Mouse (Mus musculus) MEL (cell line): ENCODE measurements around the gene Fnbp4. TPM values are rescaled to one million over a fixed set of nuclear protein-coding genes. Genes with fewer than 3 reads are reported as not detected.
"Not testable (repeated sequence)": the region's sequence is repeated elsewhere in the genome, so short reads cannot be mapped to it uniquely, and the experiment has no call there.

Source experiments
- DNase-seq: peaks from one replicate; pipeline ENCODE4 v3.0.0; 2011; ENCODE audit warnings: low read depth, low spot score
- H3K27ac ChIP-seq: 2 replicates; pipeline ENCODE4 v1.5.1; 2012; ENCODE audit warnings: low read depth, mild to moderate bottlenecking, control low read depth, low read length, moderate library complexity; ENCODE audit not compliant: control insufficient read depth
- H3K27me3 ChIP-seq, 2 experiments: fragments of 150-350 bp in 1 of 2; sonication (generic) in 1 of 2; 2 replicates each; pipeline ENCODE4 v1.6.1; 2012; ENCODE audit warnings: low read length in 2 of 2, mild to moderate bottlenecking in 2 of 2, improper control_type of control experiment in 1 of 2, moderate library complexity in 1 of 2; ENCODE audit not compliant: insufficient read depth in 2 of 2, control insufficient read depth in 1 of 2
- H3K36me3 ChIP-seq, 2 experiments: 2 replicates each; pipeline ENCODE4 v1.6.1; 2012 to 2014; ENCODE audit warnings: low read length in 2 of 2, improper control_type of control experiment in 1 of 2, inconsistent platforms in 1 of 2, mild to moderate bottlenecking in 1 of 2; ENCODE audit not compliant: insufficient read depth in 2 of 2, control insufficient read depth in 1 of 2
- H3K4me1 ChIP-seq, 2 experiments: fragments of 150-350 bp in 1 of 2; sonication (generic) in 1 of 2; 2 replicates each; pipeline ENCODE4 v1.6.1; 2012; ENCODE audit warnings: low read length in 2 of 2, improper control_type of control experiment in 1 of 2, mild to moderate bottlenecking in 1 of 2; ENCODE audit not compliant: insufficient read depth in 2 of 2, control insufficient read depth in 1 of 2
- H3K4me3 ChIP-seq, 2 experiments: fragments of 150-350 bp in 1 of 2; sonication (generic) in 1 of 2; 2 replicates each; pipeline ENCODE4 v1.5.1; 2012; ENCODE audit warnings: low read depth in 2 of 2, low read length in 2 of 2, mild to moderate bottlenecking in 2 of 2, moderate library complexity in 2 of 2, control low read depth in 1 of 2, improper control_type of control experiment in 1 of 2; ENCODE audit not compliant: control insufficient read depth in 1 of 2, insufficient read depth in 1 of 2
- H3K79me2 ChIP-seq: 2 replicates; pipeline ENCODE4 v1.6.1; 2012; ENCODE audit warnings: mild to moderate bottlenecking, low read length, moderate library complexity; ENCODE audit not compliant: control insufficient read depth, poor library complexity, insufficient read depth
- H3K9ac ChIP-seq: 2 replicates; pipeline ENCODE4 v1.6.1; 2012; ENCODE audit warnings: low read depth, mild to moderate bottlenecking, control low read depth, low read length, moderate library complexity; ENCODE audit not compliant: control insufficient read depth, poor library complexity, severe bottlenecking
- H3K9me3 ChIP-seq: fragments of 150-350 bp; sonication (generic); replicated peaks from 2 replicates; pipeline ENCODE4 v1.6.1; 2012; ENCODE audit warnings: mild to moderate bottlenecking, low read length, improper control_type of control experiment, moderate library complexity; ENCODE audit not compliant: insufficient read depth
- BHLHE40 ChIP-seq: IDR thresholded peaks from 2 replicates; pipeline ENCODE4 v1.6.1; 2012; ENCODE audit warnings: low read depth, mild to moderate bottlenecking, inconsistent platforms, low read length, improper control_type of control experiment, borderline replicate concordance
- CHD1 ChIP-seq: IDR thresholded peaks from 2 replicates; pipeline ENCODE4 v1.6.1; 2012; ENCODE audit warnings: low read depth, mild to moderate bottlenecking, inconsistent platforms, low read length, improper control_type of control experiment
- E2F4 ChIP-seq: IDR thresholded peaks from 2 replicates; pipeline ENCODE4 v1.6.1; 2011; ENCODE audit warnings: low read depth, low read length, improper control_type of control experiment, borderline replicate concordance
- EP300 ChIP-seq, 2 experiments: IDR thresholded peaks; 2 replicates each; pipeline ENCODE4 v1.6.1; 2011; ENCODE audit warnings: improper control_type of control experiment in 2 of 2, low read length in 2 of 2, low read depth in 1 of 2, mild to moderate bottlenecking in 1 of 2
- HCFC1 ChIP-seq: IDR thresholded peaks from 2 replicates; pipeline ENCODE4 v1.6.1; 2012; ENCODE audit warnings: low read depth, mild to moderate bottlenecking, inconsistent platforms, low read length, improper control_type of control experiment, moderate library complexity
- MAFK ChIP-seq: IDR thresholded peaks from 2 replicates; pipeline ENCODE4 v1.6.1; 2011; ENCODE audit warnings: low read depth, mild to moderate bottlenecking, low read length, improper control_type of control experiment, borderline replicate concordance
- MAZ ChIP-seq: IDR thresholded peaks from 2 replicates; pipeline ENCODE4 v1.6.1; 2012; ENCODE audit warnings: low read depth, mild to moderate bottlenecking, inconsistent platforms, low read length, improper control_type of control experiment
- MEF2A ChIP-seq: IDR thresholded peaks from 2 replicates; pipeline ENCODE4 v1.6.1; 2014; ENCODE audit warnings: low read depth, mild to moderate bottlenecking, inconsistent platforms, low read length, improper control_type of control experiment; ENCODE audit not compliant: poor library complexity, insufficient replicate concordance, severe bottlenecking; ENCODE audit errors: extremely low read depth
- POLR2A ChIP-seq, 2 experiments: IDR thresholded peaks; 2 replicates each; pipeline ENCODE4 v1.6.1; 2011 to 2012; ENCODE audit warnings: low read length in 2 of 2, mild to moderate bottlenecking in 2 of 2, control low read depth in 1 of 2, improper control_type of control experiment in 1 of 2, low read depth in 1 of 2, moderate library complexity in 1 of 2; ENCODE audit not compliant: control insufficient read depth in 1 of 2, insufficient read depth in 1 of 2, poor library complexity in 1 of 2
- POLR2AphosphoS2 ChIP-seq: IDR thresholded peaks from 2 replicates; pipeline ENCODE4 v1.6.1; 2011; ENCODE audit warnings: low read length, improper control_type of control experiment
- RCOR1 ChIP-seq: IDR thresholded peaks from 2 replicates; pipeline ENCODE4 v1.6.1; 2012; ENCODE audit warnings: low read depth, mild to moderate bottlenecking, inconsistent platforms, low read length, improper control_type of control experiment
- SMC3 ChIP-seq: IDR thresholded peaks from 2 replicates; pipeline ENCODE4 v1.6.1; 2011; ENCODE audit warnings: low read depth, low read length, improper control_type of control experiment
- TAL1 ChIP-seq: IDR thresholded peaks from 2 replicates; pipeline ENCODE4 v1.6.1; 2012; ENCODE audit warnings: mild to moderate bottlenecking, inconsistent platforms, low read length, moderate library complexity, mixed read lengths
- TCF12 ChIP-seq: IDR thresholded peaks from 2 replicates; pipeline ENCODE4 v1.6.1; 2014; ENCODE audit warnings: low read depth, mild to moderate bottlenecking, inconsistent platforms, low read length, improper control_type of control experiment, moderate library complexity
- USF1 ChIP-seq: IDR thresholded peaks from 2 replicates; pipeline ENCODE4 v1.6.1; 2014; ENCODE audit warnings: low read depth, mild to moderate bottlenecking, inconsistent platforms, low read length, improper control_type of control experiment, moderate library complexity
- ZMIZ1 ChIP-seq: IDR thresholded peaks from 2 replicates; pipeline ENCODE4 v1.6.1; 2012; ENCODE audit warnings: low read depth, mild to moderate bottlenecking, inconsistent platforms, low read length, improper control_type of control experiment, moderate library complexity
- polyA plus RNA-seq, 2 experiments: library from polyadenylated mRNA; stranded (reverse) in 1 of 2; unstranded in 1 of 2; fragments of >175 nt in 1 of 2; fragments of >200 nt in 1 of 2; gene quantifications; 2 replicates each; pipeline versions ENCODE4 v1.2.1 to v1.2.4; 2012; ENCODE audit warnings: low replicate concordance in 2 of 2, low read depth in 1 of 2; ENCODE audit not compliant: insufficient read length in 2 of 2, insufficient read depth in 1 of 2, missing spikeins in 1 of 2
- total RNA-seq: library from RNA; depleted of rRNA; stranded (reverse); fragments of 300-350 nt; gene quantifications from 2 replicates; pipeline ENCODE4 v1.2.3, GENCODE M21; 2012

Gene Fnbp4
- total and polyA plus RNA-seq, 3 experiments, result 42.1 to 353 (median 73.7) TPM

DNA sequence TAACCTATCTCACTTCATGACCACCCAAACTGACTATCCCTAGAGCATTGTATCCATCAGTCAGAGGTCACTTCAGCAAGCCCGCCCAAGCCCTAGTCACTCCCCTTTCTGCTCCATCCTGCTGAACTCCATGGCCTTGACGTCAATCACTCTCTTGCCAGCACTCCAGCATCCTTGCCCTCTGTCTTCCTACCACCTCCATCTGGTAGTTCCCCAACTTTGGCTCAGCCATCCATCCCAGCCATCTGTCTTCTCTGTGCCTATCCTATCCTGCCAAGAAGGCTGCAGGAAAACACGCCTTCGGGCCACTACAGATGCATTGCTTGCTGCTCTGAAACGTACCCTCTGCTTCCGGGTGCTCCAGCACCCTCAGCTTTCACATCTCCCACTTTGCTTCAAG lies 78.6 kb downstream of the Fnbp4 start:
- no peak overlapping the region for H3K9ac ChIP-seq
- H3K79me2 ChIP-seq, result no peaks in the 10 kb centered on the region
- peaks cover 0 to 8% of the 10 kb centered on the region in 2 experiments; a peak in 2 of 4 replicates for H3K36me3 ChIP-seq
- no peak overlapping the region for H3K4me3 ChIP-seq
- H3K27me3 ChIP-seq, result no peaks in the 10 kb centered on the region
- no peak for TF ChIP-seq POLR2AphosphoS2
- no peak for TF ChIP-seq BHLHE40
- no peak for TF ChIP-seq USF1
- TF ChIP-seq POLR2A (IDR thresholded peaks at IDR 0.05; ENCODE audit: control insufficient read depth in 1 of 2, insufficient read depth in 1 of 2, low read depth in 1 of 2, low read length in 2 of 2, poor library complexity in 1 of 2), result no peak
- no peak for TF ChIP-seq E2F4
- TF ChIP-seq EP300 (IDR thresholded peaks at IDR 0.05; ENCODE audit: low read depth in 1 of 2, low read length in 2 of 2), result no peak
- TF ChIP-seq MAZ, result no peak
- no peak for TF ChIP-seq TCF12
- no peak for TF ChIP-seq TAL1
- no peak for TF ChIP-seq CHD1
- H3K4me1 ChIP-seq, result peaks cover 2 to 5% of the 10 kb centered on the region in 2 experiments; a peak in 2 of 4 replicates
- no peak overlapping the region for H3K27ac ChIP-seq
- no peaks in the 10 kb centered on the region for H3K9me3 ChIP-seq
- DNase-seq, result no peak

DNA sequence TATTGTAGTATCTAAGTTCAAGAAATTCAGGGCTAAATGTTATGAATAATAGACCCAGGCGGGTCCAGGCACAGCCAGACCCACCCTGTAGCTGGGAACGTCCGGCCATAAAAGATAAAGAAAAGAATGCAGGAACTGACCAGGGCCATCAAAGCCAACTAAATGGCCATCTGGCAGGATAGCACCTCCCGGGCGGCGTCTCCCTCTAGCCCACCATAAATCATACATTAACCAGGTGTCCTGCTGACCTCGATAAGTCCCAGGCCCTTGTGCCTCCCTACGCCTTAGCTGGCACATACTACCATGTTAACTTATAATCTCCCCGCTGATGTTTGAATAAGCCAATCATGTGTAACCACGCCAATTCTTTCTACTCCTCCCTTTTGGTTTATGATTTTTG lies 79.4 kb downstream of the Fnbp4 start:
- not testable (repeated sequence) for H3K79me2 ChIP-seq, DNase-seq, H3K27me3 ChIP-seq, H3K9me3 ChIP-seq, H3K36me3 ChIP-seq, H3K27ac ChIP-seq, H3K4me1 ChIP-seq, H3K9ac ChIP-seq, H3K4me3 ChIP-seq

DNA sequence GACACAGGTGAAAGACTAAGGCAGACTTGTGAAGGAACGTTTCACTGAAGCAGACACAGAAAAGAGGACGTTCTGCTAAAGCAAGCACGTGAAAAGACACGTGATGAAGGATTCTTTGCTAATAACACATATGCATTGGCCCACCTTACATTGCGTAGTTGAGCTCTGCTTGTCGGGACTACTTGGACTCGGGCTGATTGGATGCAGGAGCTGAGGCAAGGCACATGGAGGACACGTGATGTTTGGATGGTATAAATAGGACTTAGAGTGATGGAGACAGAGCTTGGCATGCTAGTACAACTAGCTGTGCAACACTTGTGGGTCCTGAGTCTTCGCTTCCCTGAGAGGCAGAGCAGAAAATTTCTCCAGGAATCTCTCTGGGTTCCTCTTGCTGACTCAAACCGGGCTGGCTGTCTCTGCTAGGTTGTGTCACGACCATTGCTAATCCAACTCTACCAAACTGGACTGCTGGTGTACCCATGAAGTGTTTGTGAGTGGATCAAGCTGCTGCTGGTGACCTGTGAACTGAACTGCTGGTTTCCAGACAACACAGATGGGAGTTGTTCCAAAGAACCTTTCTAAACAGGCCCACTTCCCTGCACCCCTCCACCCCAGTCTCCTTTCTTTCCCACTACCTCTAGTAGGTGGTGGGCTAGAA lies 80.5 kb downstream of the Fnbp4 start:
- Histone ChIP-seq H3K9ac (no peak overlapping the region), H3K79me2 (no peaks in the 10 kb centered on the region), H3K9me3 (no peaks in the 10 kb centered on the region)
- TF ChIP-seq MEF2A (no peak), RCOR1 (no peak), HCFC1 (no peak), ZMIZ1 (no peak), MAFK (no peak), POLR2A (IDR thresholded peaks at IDR 0.05; ENCODE audit: control insufficient read depth in 1 of 2, insufficient read depth in 1 of 2, low read depth in 1 of 2, low read length in 2 of 2, poor library complexity in 1 of 2) (no peak), USF1 (no peak), SMC3 (no peak)
- TF ChIP-seq, all 39 proteins: peak for 0
- Histone ChIP-seq H3K36me3 (peaks cover 0 to 8% of the 10 kb centered on the region in 2 experiments; a peak in 2 of 4 replicates), H3K27me3 (no peaks in the 10 kb centered on the region), H3K4me1 (peaks cover 2 to 5% of the 10 kb centered on the region in 2 experiments; a peak in 2 of 4 replicates), H3K27ac (no peak overlapping the region), H3K4me3 (no peak overlapping the region)
- no peak for DNase-seq
